Mouse (Mus musculus) CH12.LX (cell line): ENCODE measurements around the gene Cpne5. TPM values are rescaled to one million over a fixed set of nuclear protein-coding genes. Genes with fewer than 3 reads are reported as not detected.
"Not testable (repeated sequence)": the region's sequence is repeated elsewhere in the genome, so short reads cannot be mapped to it uniquely, and the experiment has no call there.

Source experiments
- DNase-seq: peaks from one replicate; pipeline ENCODE4 v3.0.0-alpha.2; 2013; ENCODE audit errors: extremely low read depth
- H3K27ac ChIP-seq: 2 replicates; pipeline ENCODE4 v1.5.1; 2012; ENCODE audit warnings: low read depth, mild to moderate bottlenecking, control low read depth, moderate library complexity; ENCODE audit not compliant: insufficient read depth
- H3K27me3 ChIP-seq: replicated peaks from 2 replicates; pipeline ENCODE3; 2012; ENCODE audit warnings: inconsistent platforms
- H3K36me3 ChIP-seq, 2 experiments: replicated peaks in 1 of 2; 2 replicates each; pipeline versions ENCODE3 to v1.6.1; 2012; ENCODE audit warnings: inconsistent platforms in 1 of 2, low read length in 1 of 2, mild to moderate bottlenecking in 1 of 2, mixed read lengths in 1 of 2, moderate library complexity in 1 of 2; ENCODE audit not compliant: control insufficient read depth in 1 of 2, insufficient read depth in 1 of 2
- H3K4me1 ChIP-seq, 2 experiments: 2 replicates each; pipeline ENCODE4 v1.6.1; 2012; ENCODE audit warnings: inconsistent platforms in 1 of 2, moderate library complexity in 1 of 2; ENCODE audit not compliant: insufficient read depth in 2 of 2, control insufficient read depth in 1 of 2
- H3K4me2 ChIP-seq: 2 replicates; pipeline ENCODE4 v1.6.1; 2012; ENCODE audit warnings: low read depth, mild to moderate bottlenecking, control low read depth; ENCODE audit not compliant: poor library complexity, insufficient read depth, severe bottlenecking
- H3K4me3 ChIP-seq, 3 experiments: fragments of 150-350 bp in 1 of 3; sonication (generic) in 1 of 3; replicated peaks in 1 of 3; 2 replicates each; pipeline versions ENCODE3 to v1.5.1; 2011 to 2012; ENCODE audit warnings: low read depth in 2 of 3, low read length in 2 of 3, mild to moderate bottlenecking in 2 of 3, moderate library complexity in 2 of 3, control low read depth in 1 of 3, improper control_type of control experiment in 1 of 3, inconsistent platforms in 1 of 3, mixed read lengths in 1 of 3; ENCODE audit not compliant: poor library complexity in 1 of 3
- H3K79me2 ChIP-seq: replicated peaks from 2 replicates; pipeline ENCODE4 v1.6.1; 2012; ENCODE audit warnings: mild to moderate bottlenecking, moderate library complexity; ENCODE audit not compliant: control insufficient read depth, poor library complexity, insufficient read depth, severe bottlenecking; ENCODE audit errors: extremely low read depth
- H3K9ac ChIP-seq: 2 replicates; pipeline ENCODE4 v1.6.1; 2012; ENCODE audit warnings: low read depth, mild to moderate bottlenecking, control low read depth, moderate library complexity; ENCODE audit not compliant: insufficient read depth
- H3K9me3 ChIP-seq: replicated peaks from 2 replicates; pipeline ENCODE3; 2012; ENCODE audit warnings: low read length, inconsistent platforms, mixed read lengths
- CHD2 ChIP-seq: IDR thresholded peaks from 2 replicates; pipeline ENCODE4 v1.6.1; 2011; ENCODE audit warnings: low read length, improper control_type of control experiment
- E2F4 ChIP-seq: IDR thresholded peaks from 2 replicates; pipeline ENCODE4 v1.6.1; 2011; ENCODE audit warnings: low read depth, low read length, improper control_type of control experiment; ENCODE audit not compliant: insufficient replicate concordance
- ELF1 ChIP-seq: IDR thresholded peaks from 2 replicates; pipeline ENCODE4 v1.6.1; 2014; ENCODE audit warnings: low read depth, mild to moderate bottlenecking, inconsistent platforms, low read length, improper control_type of control experiment
- ETS1 ChIP-seq: conservative IDR thresholded peaks from 2 replicates; pipeline ENCODE4 v1.6.1; 2012; ENCODE audit warnings: low read depth, mild to moderate bottlenecking, inconsistent platforms, low read length, improper control_type of control experiment, moderate library complexity
- GABPA ChIP-seq: IDR thresholded peaks from 2 replicates; pipeline ENCODE4 v1.6.1; 2012; ENCODE audit warnings: low read depth, low read length, improper control_type of control experiment, inconsistent platforms; ENCODE audit not compliant: insufficient replicate concordance
- HCFC1 ChIP-seq: IDR thresholded peaks from 2 replicates; pipeline ENCODE4 v1.6.1; 2012; ENCODE audit warnings: low read depth, mild to moderate bottlenecking, inconsistent platforms, low read length, improper control_type of control experiment
- IRF4 ChIP-seq: IDR thresholded peaks from 2 replicates; pipeline ENCODE4 v1.6.1; 2014; ENCODE audit warnings: low read depth, mild to moderate bottlenecking, inconsistent platforms, low read length, improper control_type of control experiment
- JUND ChIP-seq: conservative IDR thresholded peaks from 2 replicates; pipeline ENCODE4 v1.6.1; 2011; ENCODE audit warnings: low read depth, low read length, improper control_type of control experiment
- KAT2A ChIP-seq: IDR thresholded peaks from 2 replicates; pipeline ENCODE4 v1.6.1; 2012; ENCODE audit warnings: low read length, improper control_type of control experiment, inconsistent platforms; ENCODE audit not compliant: insufficient replicate concordance
- MAFK ChIP-seq: IDR thresholded peaks from 2 replicates; pipeline ENCODE4 v1.6.1; 2011; ENCODE audit warnings: low read length, improper control_type of control experiment; ENCODE audit not compliant: insufficient replicate concordance
- MAX ChIP-seq: IDR thresholded peaks from 2 replicates; pipeline ENCODE4 v1.6.1; 2011; ENCODE audit warnings: low read length, improper control_type of control experiment
- MAZ ChIP-seq: IDR thresholded peaks from 2 replicates; pipeline ENCODE4 v1.6.1; 2012; ENCODE audit warnings: low read depth, mild to moderate bottlenecking, inconsistent platforms, low read length, improper control_type of control experiment, moderate library complexity
- MEF2A ChIP-seq: IDR thresholded peaks from 2 replicates; pipeline ENCODE4 v1.6.1; 2014; ENCODE audit warnings: low read depth, mild to moderate bottlenecking, inconsistent platforms, low read length, improper control_type of control experiment, borderline replicate concordance
- MXI1 ChIP-seq: IDR thresholded peaks from 2 replicates; pipeline ENCODE4 v1.6.1; 2011; ENCODE audit warnings: mild to moderate bottlenecking, low read depth, low read length, improper control_type of control experiment
- MYC ChIP-seq: IDR thresholded peaks from 2 replicates; pipeline ENCODE4 v1.6.1; 2011; ENCODE audit warnings: low read depth, mild to moderate bottlenecking, improper control_type of control experiment, low read length
- RAD21 ChIP-seq: IDR thresholded peaks from 2 replicates; pipeline ENCODE4 v1.6.1; 2011; ENCODE audit warnings: low read depth, mild to moderate bottlenecking, low read length, improper control_type of control experiment, moderate library complexity
- RCOR1 ChIP-seq: conservative IDR thresholded peaks from 2 replicates; pipeline ENCODE4 v1.6.1; 2012; ENCODE audit warnings: low read depth, mild to moderate bottlenecking, inconsistent platforms, low read length, improper control_type of control experiment
- SIN3A ChIP-seq: IDR thresholded peaks from 2 replicates; pipeline ENCODE4 v1.6.1; 2012; ENCODE audit warnings: low read length, improper control_type of control experiment, inconsistent platforms
- SMC3 ChIP-seq: IDR thresholded peaks from 2 replicates; pipeline ENCODE4 v1.6.1; 2011; ENCODE audit warnings: low read depth, low read length, improper control_type of control experiment
- TCF12 ChIP-seq: IDR thresholded peaks from 2 replicates; pipeline ENCODE4 v1.6.1; 2014; ENCODE audit warnings: low read depth, mild to moderate bottlenecking, inconsistent platforms, low read length, improper control_type of control experiment
- UBTF ChIP-seq: IDR thresholded peaks from 2 replicates; pipeline ENCODE4 v1.6.1; 2012; ENCODE audit warnings: low read depth, mild to moderate bottlenecking, inconsistent platforms, low read length, improper control_type of control experiment, moderate library complexity
- USF2 ChIP-seq: conservative IDR thresholded peaks from 2 replicates; pipeline ENCODE4 v1.6.1; 2011; ENCODE audit warnings: low read depth, low read length, improper control_type of control experiment
- ZC3H11A ChIP-seq: IDR thresholded peaks from 2 replicates; pipeline ENCODE4 v1.6.1; 2012; ENCODE audit warnings: low read depth, mild to moderate bottlenecking, inconsistent platforms, low read length, improper control_type of control experiment
- ZKSCAN1 ChIP-seq: IDR thresholded peaks from 2 replicates; pipeline ENCODE4 v1.6.1; 2012; ENCODE audit warnings: low read depth, inconsistent platforms, low read length, improper control_type of control experiment, borderline replicate concordance
- dilution Hi-C: fragments of 300-500 bp; cut with MboI; formaldehyde crosslinking; loops from 2 replicates; pipeline ENCODE4 v1.14.3; 2020; ENCODE audit warnings: low sequenced_read_pairs; ENCODE audit not compliant: extremely low pct_unique_long_range_greater_than_20kb, extremely low pct_ligation_motif_present
- in situ Hi-C: fragments of 300-500 bp; cut with MboI; formaldehyde crosslinking; loops from 3 replicates; pipeline ENCODE4 v1.14.3; 2019; ENCODE audit warnings: low sequenced_read_pairs, low pct_ligation_motif_present, low pct_unique_long_range_greater_than_20kb, mixed read lengths
- polyA plus RNA-seq: library from polyadenylated mRNA; unstranded; fragments of >175 nt; gene quantifications from 2 replicates; pipeline ENCODE4 v1.2.1, GENCODE M21; 2012; ENCODE audit warnings: low read depth; ENCODE audit not compliant: insufficient read length
- total RNA-seq, 2 experiments: library from RNA; depleted of rRNA; stranded (reverse); fragments of 300-350 nt in 1 of 2; fragments of >200 nt in 1 of 2; gene quantifications; 2 replicates each; pipeline ENCODE4 v1.2.3; 2012 to 2014

The Cpne5 gene
- total and polyA plus RNA-seq, 3 experiments = 0.68 to 1.9 (median 1.3) TPM

- H3K27me3 ChIP-seq = no peaks in the 10 kb centered on the region
These were observed 19.1 kb upstream of the Cpne5 start for GRCm38 (mm10) chr17:29257001-29257511.

GRCm38 (mm10) chr17:29256507-29256906 is 18.5 kb upstream of the Cpne5 start:
- in situ Hi-C loops = no loop called here
- no peak for DNase-seq
- Histone ChIP-seq H3K9ac (no peak overlapping the region), H3K27me3 (no peaks in the 10 kb centered on the region), H3K4me1 (peaks cover 19 to 62% of the 10 kb centered on the region in 2 experiments), H3K79me2 (peaks cover 61% of the 10 kb centered on the region), H3K36me3 (peaks cover 57 to 81% of the 10 kb centered on the region in 2 experiments), H3K4me3 (no peak overlapping the region), H3K4me2 (no peak overlapping the region), H3K9me3 (no peaks in the 10 kb centered on the region), H3K27ac (no peak overlapping the region)
- dilution Hi-C loops = no loop called here
- no peak for TF ChIP-seq GABPA
- TF ChIP-seq UBTF = no peak
- no peak for TF ChIP-seq RCOR1
- no peak for TF ChIP-seq MAZ
- TF ChIP-seq CHD2 = no peak
- TF ChIP-seq MAFK = no peak
- no peak for TF ChIP-seq ETS1
- no peak for TF ChIP-seq MEF2A
- TF ChIP-seq MAX = no peak
- TF ChIP-seq SIN3A = no peak
- TF ChIP-seq JUND = no peak
- TF ChIP-seq ZC3H11A = no peak
- TF ChIP-seq TCF12 = no peak
- no peak for TF ChIP-seq RAD21
- TF ChIP-seq ZKSCAN1 = no peak
- TF ChIP-seq MYC = no peak
- no peak for TF ChIP-seq USF2

More at GRCm38 (mm10) chr17:29257001-29257511, 19.1 kb upstream of the Cpne5 start:
- Histone ChIP-seq H3K79me2 (peaks cover 67% of the 10 kb centered on the region), H3K9me3 (no peaks in the 10 kb centered on the region), H3K4me2 (no peak overlapping the region), H3K4me3 (no peak overlapping the region), H3K36me3 (peaks cover 54 to 78% of the 10 kb centered on the region in 2 experiments), H3K9ac (no peak overlapping the region), H3K4me1 (peaks cover 21 to 64% of the 10 kb centered on the region in 2 experiments), H3K27ac (no peak overlapping the region)
- in situ Hi-C loops = no loop called here
- TF ChIP-seq MAX (no peak), IRF4 (no peak), KAT2A (no peak), E2F4 (no peak), HCFC1 (no peak), RAD21 (no peak), SMC3 (no peak), ZKSCAN1 (no peak), JUND (no peak), MAZ (no peak), SIN3A (no peak), ZC3H11A (no peak), MXI1 (no peak), UBTF (no peak), MEF2A (no peak), ELF1 (no peak)
- dilution Hi-C loops = no loop called here
- DNase-seq = no peak

- DNase-seq, H3K27ac ChIP-seq, H3K4me3 ChIP-seq, dilution Hi-C loops, H3K4me2 ChIP-seq, H3K27me3 ChIP-seq, in situ Hi-C loops, H3K9me3 ChIP-seq, H3K9ac ChIP-seq: not testable (repeated sequence)
- Histone ChIP-seq H3K36me3 (peaks cover 65 to 81% of the 10 kb centered on the region in 2 experiments), H3K4me1 (peaks cover 8 to 46% of the 10 kb centered on the region in 2 experiments), H3K79me2 (peaks cover 50% of the 10 kb centered on the region)
These were observed 16.8 kb upstream of the Cpne5 start for GRCm38 (mm10) chr17:29254784-29255183.
